Mouse (Mus musculus): ENCODE results near the gene Svopl.

The Svopl gene

DNA sequence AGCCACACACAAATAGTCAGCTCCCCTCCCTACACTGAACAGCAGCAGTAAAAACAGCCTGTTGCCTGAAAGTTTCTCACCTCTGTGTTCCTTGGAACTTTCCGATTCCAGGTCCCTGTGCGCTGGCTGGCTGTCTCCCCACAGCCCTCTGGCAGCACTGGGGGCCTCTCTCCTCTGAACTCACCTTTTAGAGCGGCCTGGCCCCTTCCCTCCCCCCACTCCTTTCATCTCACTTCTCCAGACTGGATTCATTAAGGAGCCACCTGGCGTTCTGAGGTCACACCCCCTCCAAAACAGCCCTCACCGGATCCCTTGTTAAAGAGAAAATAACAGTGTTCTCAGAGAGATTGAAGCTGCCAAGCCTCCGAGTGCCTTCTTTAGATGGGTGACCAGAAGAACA, at the start of gene Svopl:
TSS of gene Svopl (minus strand) at position 159 of the 400 bp plus-strand sequence.
- DNase-seq (ENCODE audit: low spot score in 2 of 2) = no peak

- DNase-seq (ENCODE audit: low spot score in 2 of 2) = no peak
These were observed 47.9 kb upstream of the Svopl start for GRCm38 (mm10) chr6:38094701-38095100.

DNA sequence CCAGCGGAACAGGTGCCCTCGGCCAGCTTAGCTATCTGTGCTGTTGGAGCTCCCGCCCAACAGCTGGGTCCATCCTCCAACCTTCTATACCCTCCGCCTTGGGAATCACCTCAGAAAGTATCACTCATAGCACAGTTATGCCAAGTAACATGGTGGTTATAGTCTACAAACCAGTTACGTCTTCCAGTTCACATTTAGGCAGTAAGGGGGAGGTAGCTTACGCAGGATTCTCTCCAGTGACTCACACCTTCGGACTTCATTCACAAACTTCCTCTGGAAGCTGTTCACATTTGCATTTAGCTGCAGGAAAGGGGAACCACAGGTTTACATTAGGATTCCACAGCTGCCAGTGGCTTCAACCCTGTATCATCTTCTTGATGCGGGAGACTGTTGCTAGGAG, 45.7 kb upstream of the Svopl start:
- DNase-seq (ENCODE audit: low spot score in 2 of 2) = no peak

DNA sequence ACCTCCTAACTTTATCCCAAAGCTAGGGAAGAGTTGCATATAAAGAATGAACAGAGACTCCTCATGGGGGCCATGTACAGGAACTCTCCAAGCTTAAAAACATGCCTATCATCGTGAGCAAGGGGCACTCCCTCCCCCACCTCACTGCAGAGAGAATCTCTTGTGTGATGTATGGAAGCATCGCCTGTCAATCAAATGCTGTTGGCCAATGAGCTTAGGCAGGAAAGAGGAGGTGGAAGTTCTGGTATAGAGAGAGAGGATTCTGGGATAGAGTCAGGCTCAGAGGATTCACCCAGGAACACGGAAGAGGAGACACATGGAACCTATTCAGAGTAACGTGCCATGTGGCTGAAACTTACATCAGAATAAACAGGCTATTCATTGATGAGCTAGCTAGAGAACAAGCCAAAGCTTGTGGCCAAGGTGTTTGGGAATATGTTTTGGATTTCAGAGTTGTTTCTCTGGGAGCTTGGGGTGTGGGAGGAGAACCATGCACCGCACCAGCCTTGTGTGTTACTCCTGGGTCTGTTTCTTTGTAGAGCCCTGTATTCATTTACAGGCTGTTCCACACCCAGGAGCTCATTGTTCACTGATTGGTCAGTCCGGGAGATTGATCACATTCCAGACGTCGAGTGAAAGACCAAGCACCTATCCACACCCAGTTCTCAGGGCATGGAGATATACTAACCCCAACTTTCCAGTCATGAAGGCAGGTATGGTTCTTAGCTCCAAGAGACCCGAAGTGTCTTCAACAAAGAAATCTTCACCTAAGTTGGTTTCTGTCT, 40.6 kb upstream of the Svopl start:
- no peak for DNase-seq (ENCODE audit: low spot score in 2 of 2)

- DNase-seq (ENCODE audit: low spot score in 2 of 2) = no peak
These were observed 36.4 kb upstream of the Svopl start for GRCm38 (mm10) chr6:38083204-38083603.

DNA sequence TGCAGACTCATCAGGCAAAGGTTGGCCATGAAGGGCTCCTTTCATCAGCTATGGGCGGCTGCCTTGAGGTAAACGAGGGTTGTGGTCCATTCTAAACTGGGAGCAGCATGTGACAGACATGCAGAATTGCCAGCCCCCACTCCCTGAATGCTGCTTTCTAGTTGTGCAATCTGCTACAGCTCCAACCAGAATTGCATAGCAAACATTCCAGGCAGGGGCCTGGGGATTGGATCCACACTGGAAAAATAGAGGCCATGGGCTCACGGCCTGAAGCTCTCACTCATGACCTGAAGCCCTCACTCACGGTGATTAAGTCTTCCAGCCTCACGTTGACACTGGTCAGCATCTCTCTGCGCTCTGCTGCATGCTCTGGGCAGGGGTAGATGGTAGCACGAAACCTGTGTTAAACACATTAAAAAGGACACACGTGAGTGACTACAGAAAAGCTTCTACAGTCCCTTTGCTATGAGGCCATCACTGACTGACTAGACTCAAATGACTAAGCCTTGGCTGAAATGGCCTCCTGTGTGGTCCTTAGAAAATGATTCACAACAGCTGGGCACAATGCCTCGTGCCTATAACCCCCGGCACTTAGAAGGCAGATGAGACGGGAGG, 35.0 kb upstream of the Svopl start:
- DNase-seq (ENCODE audit: low spot score in 2 of 2) = no peak

- DNase-seq (ENCODE audit: low spot score in 2 of 2) = no peak
These were observed 33.6 kb upstream of the Svopl start for GRCm38 (mm10) chr6:38080364-38080763.

GRCm38 (mm10) chr6:38073592-38073991, 26.8 kb upstream of the Svopl start:
- no peak for DNase-seq (ENCODE audit: low spot score in 2 of 2)

GRCm38 (mm10) chr6:38072137-38072796, 25.5 kb upstream of the Svopl start:
- DNase-seq (ENCODE audit: low spot score in 2 of 2) = no peak

DNA sequence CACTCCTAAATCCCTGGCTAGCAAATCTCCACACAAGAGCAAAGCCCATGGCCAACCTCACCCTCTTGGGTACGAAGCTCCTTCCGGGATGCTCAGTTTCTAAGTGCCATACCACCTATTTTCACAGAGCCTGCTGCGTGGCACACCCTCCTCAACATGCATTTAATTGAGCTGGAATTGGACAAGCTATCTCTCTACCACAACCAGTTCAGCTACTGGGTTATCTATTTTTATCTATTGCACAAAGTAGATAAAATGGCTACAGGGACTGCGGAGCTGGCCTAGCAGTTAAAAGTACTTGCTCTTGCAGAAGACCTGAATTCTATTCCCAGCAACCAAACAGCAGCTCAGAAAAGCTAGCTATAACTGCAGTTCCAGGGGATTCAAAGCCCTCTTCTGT, 24.5 kb upstream of the Svopl start:
- DNase-seq (ENCODE audit: low spot score in 2 of 2) = no peak

- DNase-seq (ENCODE audit: low spot score in 2 of 2) = peak in 1 of 2 experiments; percentile 57
These were observed 19.4 kb upstream of the Svopl start for GRCm38 (mm10) chr6:38066215-38066614.

GRCm38 (mm10) chr6:38065501-38066122, 18.8 kb upstream of the Svopl start:
- peak in 1 of 2 experiments; percentile 14 for DNase-seq (ENCODE audit: low spot score in 2 of 2)

DNA sequence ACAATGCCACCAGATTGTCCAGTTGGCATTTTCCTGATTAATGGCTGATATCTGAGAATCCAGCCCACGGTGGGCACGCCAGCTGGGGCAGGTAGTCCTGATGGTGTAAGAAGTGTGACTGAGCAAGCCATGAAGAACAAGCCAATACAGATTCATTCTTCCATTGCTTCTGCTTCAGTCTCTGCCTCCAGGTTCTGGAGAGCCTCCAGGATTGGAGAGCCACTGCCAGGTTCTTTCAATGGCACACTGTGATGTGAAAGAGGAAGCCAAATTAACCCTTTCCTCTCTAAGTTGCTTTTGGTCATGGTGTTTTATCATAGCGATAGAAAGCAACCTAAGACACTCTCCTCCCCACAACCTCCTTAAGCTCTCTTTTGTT, 18.3 kb upstream of the Svopl start:
- DNase-seq (ENCODE audit: low spot score in 2 of 2) = peak; percentile 40 to 68

DNA sequence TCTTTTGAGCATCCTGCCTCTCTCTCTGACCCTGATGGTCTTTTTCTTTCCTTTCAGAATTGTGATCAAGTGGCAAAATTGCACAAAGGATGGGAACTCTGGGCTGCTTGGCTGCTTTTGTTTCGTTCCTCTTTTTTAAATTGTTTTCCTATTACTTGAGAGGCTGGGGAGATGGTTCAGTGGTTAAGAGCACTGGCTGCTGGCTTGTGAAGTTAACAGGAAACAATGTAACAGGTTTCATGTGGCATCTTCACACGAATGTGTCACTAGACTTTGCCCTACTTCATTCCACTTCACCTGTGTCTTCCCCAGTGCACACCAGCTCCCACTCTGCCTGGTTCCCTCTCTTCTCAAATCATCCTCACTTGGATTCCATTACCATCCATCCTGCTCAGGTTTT, 17.8 kb upstream of the Svopl start:
- DNase-seq (ENCODE audit: low spot score in 2 of 2) = no peak

- DNase-seq (ENCODE audit: low spot score in 2 of 2) = no peak
These were observed 12.0 kb upstream of the Svopl start for GRCm38 (mm10) chr6:38058805-38059204.

DNA sequence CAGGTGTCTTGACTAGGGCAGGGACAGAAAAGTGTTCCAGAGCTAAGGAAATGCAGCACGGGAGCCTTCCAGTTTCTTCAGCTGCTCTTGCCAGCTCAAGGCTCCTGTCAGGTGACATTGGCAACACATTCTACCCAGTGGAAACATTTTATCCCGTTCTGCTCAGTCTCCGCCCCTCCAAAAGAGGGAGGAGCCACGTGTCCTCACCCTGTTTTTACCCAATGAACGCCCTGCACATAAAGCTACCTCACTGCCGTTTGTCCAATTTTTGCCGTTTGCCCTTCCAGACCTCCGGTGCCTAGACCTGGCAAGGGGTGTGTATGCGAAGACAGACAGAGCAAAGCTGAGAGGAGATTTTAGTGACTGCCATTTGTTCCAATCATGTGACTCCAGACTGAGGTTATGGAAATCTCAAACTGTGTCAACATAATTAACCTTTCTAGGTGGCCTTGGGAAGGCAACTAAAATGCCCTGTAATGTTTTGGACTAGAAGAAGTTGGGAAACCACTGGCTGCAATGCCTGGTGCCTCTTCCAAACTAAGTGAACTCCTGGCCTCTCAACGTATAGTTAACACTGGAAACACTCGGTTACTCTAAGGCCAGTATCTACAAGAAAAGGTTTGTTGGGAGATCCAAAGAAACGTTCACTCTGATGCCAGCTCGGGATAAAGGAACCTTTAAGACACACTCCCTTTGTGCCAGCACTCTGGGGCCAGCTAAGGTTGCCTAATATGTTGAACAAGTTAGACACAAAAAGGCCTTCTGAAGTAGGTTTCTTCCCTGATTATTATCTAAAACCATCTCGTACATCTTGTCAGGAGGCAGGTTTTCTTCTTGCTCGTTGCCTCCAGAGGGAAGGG, 8.9 kb upstream of the Svopl start:
- no peak for DNase-seq (ENCODE audit: low spot score in 2 of 2)

DNA sequence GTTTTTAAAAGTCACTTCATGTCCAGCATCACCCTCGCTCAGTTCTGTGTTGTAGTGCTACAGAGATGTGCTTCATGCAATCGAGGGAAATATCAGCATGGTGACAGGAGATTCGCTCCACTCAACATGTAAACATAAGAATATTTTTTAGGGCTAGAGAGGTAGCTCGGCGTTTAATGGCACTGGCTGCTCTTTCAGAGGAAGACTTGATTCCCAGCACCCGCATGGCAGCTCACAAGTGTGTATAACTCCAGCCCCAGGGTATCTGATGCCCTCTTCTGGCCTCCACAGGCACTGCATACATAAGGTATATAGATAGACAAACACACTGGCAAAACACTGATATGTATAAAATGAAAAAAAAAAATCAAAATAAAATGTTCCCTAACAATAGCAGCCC, 2.8 kb upstream of the Svopl start:
- DNase-seq (ENCODE audit: low spot score in 2 of 2) = no peak

- no peak for DNase-seq (ENCODE audit: low spot score in 2 of 2)
These were observed 2.2 kb upstream of the Svopl start for GRCm38 (mm10) chr6:38048800-38049561.

DNA sequence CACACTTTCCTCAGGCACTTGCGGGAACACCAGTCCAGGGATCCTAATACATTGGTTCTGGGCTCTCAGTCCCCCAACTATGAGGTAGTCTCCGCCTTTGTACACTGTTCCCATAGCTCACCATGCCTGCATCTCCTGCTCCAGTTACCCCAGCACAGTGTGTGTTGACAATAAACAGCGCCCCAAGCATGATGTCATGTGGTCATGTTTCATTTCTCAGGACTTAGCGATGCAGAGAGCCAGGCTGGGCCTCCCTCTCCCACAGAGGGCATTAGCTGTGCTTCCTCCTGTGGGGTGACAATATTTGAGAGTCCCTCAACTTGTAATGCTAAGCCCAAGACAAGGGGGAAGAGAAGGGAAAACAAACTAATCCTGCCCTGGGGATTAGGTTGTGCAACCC, 1.2 kb upstream of the Svopl start:
- DNase-seq (ENCODE audit: low spot score in 2 of 2) = no peak

DNA sequence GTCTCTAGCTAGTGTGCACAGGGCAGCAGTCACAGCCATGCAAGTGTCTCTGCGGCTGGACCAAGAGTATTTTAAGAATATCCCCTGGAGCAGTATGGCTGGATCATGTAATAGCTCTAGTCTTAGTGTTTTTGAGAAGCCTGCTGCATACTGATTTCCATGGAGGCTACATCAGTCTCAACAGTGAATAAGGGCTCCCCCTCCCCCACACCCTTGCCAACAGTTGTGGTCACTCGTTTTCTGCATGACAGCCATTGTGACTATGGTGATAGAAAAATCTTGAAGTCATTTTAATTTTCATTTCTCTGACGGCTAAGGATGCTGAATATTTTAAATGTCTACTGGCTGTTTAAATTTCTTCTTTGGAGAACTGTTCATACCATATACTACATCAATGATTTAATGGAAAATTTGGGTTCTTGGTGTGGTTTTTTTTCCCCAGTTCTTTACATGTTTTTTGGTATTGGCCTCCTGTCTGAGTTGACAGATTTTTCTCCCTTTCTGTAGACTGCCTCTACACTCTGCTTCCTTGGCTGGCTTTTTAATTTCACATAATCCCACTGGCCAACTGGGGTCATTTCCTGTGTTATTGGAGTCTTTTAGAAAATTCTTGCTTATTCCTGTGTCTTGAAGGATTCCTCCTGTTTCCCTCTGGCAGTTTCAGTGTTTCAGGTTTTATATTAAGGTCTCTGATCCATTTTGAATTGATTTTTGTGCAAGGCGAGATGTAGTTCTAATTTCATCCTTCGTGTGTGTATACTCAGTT, 13.8 kb downstream of the Svopl start:
- no peak for DNase-seq (ENCODE audit: low spot score in 2 of 2)
